Mouse (Mus musculus) thymus, postnatal 4 days (tissue): ENCODE data around the gene Cend1.
"Not testable (repeated sequence)": the region's sequence is repeated elsewhere in the genome, so short reads cannot be mapped to it uniquely, and the experiment has no call there.

Experiments used
- DNase-seq: peaks from one replicate; pipeline ENCODE4 v3.0.0; 2021

The Cend1 gene

DNA sequence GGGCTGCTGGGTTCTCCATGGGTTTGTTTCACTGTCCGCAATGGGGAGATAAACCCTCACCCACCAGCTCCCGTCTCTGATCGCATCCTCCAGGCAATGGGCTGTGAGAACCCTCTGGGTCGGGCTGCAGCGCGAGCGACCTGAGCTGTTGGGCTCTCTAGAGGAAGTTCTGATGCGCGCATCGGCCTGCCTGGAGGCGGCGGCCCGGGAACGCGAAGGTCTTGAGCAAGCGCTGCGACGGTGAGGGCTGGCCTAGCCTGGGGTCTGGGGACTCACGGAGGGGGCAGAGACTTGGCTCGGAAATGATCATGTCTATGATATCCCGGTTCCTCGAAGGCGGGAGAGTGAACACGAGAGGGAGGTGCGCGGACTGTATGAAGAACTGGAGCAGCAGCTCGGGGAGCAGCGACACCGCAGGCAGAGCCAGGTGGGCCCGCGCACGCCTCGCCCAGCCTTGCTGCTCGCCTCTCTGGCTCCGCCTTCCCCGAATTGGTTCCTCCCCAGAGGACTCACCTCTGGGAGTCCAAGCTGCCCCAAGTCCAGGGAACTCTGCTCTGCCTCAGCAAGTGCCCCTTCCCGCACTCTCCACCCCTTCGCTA, 35.4 kb upstream of the Cend1 start:
- peak; percentile 76 for DNase-seq

DNA sequence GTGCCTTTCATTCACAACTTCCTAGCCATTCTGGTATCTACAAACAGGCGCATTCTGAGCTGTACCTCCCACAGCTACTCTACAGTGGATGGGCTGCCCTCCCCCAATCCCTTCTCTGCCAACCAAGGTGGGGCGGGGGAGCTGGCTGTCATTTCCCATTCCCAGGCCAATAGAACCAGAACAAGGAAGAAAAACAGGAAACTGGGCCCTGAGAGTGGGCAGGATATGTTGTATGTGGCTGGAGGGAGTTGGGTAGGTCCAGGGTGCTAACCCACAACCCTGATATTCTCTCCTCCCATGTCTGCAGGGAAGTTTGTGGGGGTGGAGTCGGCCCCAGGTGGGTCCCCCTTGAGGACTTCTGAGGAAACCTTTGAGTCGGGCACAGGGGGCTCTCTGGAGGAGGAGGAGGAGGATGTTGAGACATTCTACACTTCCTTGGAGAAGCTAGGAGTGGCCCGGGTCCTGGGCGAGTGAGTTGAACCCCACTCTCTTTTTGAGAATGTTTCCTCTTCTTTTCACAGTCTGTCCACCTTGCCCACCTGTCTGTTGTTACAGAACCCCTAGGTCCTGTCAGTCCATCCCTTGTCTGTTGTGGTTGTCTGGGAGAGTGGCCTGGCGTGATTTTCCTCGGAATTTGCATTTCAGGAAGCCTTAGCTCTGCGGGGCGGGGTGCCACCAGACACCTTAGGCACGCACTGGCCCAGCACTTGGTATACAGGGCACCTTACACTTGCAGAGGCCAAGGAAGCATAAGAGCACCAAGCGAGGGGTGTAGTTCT, 34.7 kb upstream of the Cend1 start:
- no peak for DNase-seq

DNA sequence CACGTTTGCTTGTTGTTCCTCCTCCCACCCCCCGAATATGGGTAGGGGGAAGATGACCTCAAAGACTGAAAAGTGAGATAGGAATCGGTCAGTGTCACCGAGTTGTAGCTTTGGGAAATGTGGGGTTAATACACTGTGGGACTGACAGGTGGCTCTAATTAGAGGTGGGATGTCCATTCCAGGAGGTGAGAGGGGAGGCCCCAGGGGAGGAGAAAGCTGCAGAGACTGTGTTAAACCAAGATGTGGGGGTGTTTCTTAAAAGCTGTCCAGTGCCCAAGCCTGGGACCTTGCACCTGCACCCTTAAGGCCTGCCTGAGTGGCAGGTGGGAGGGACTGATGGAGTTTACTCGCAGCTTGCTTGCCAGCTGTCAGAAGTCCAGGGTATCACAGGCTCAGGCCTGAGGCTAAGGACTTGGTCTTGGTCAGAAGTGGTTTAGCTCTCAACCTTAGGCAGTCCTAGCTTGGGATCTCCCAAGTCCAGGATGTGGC, 33.1 kb upstream of the Cend1 start:
- no peak for DNase-seq

DNA sequence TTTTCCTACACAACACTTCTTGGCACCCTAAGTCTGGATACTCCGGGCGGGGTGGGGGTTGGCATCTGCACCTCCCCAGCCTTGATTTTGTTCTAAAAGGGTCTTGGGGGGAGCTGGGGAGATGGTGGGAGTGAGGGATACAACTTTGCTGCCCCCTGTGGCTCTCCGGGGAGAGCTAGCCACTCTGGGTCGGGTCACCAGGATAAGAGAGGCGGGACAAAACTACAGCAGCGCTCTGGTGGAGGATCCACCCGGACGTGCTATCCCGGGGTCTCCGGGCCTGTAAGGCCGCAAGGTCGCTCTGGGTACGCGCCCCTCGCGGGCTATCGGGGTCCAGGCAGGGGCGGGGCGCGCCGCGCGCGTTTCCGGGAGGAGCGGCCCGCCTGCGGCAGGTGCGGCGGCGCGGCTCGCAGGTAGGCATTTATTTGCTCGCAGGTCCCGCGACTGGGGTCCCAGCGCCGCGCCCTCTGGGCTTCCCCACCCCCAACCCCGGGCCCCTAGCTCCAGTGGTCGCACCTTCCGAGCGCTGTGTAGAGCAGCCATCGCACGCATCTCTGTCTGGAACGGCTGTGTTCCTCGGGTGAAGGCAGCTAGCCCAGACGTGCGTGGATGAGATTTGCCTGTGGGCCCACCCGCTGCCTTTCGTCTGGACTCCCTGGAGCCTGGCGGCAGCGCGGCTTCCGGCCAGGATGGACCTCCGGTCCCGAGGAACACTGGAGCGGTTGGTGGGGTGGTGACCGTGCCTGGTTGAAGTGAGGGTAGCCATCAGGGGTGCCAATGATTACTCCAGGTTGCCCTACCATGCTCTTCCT, 32.4 kb upstream of the Cend1 start:
- DNase-seq: peak; percentile 60

DNA sequence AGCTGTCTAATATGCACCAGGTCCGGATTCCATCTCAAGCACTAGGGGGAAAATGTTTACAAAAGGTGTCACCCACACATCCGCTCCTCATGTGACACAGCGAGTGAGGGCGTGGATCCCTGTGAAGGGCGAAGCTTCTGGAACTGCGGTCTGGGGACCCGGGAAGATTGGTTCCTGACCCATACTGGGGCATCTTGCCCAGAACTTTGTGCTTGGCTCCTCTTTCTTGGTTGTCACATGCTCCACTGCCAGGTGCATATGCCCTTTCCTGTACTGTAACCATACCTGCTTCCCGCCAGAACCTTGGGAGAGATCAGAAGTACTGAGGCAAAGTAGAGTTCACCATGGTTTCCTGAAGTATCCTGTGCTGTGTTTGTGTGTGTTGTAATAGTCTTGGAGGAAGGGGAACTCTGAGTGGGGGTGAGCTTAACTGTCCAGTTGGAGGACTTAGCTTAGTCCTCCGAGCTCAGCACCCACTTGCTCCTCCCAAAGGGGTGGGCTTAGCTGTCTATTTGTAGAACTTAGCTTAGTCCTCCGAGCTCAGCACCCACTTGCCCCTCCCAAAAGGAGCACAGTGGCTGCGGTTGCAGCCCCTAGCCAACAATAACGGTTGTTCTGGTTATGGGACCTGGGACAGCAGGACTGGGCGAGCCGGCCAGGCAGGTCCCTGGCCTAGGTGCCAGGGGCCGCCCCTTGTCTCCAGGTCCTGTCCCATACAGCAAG, 31.3 kb upstream of the Cend1 start, which contains the start of gene Cracr2b:
Gene Cracr2b (plus strand): TSS at position 704 of the 723 bp plus-strand sequence.
- DNase-seq: no peak

DNA sequence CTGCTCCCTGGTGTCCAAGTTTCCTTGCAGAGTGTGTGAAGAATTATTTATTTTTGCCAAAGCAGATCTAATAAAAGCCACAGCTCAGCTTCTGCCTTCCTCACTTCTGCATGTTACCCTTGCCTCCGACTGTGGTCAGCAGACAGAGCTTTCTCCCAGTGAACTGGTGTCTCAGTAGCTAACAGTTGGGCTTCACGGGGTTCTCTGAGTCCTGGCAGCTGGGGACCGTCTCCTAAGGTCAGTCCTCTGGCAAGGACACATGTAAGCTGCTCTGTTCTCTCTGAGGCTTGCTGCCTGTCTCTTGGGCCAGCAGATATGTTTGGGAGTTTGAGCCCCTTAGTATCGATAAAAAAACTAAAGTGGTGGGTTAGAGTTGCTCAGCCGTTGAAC, 30.7 kb upstream of the Cend1 start:
- no peak for DNase-seq

DNA sequence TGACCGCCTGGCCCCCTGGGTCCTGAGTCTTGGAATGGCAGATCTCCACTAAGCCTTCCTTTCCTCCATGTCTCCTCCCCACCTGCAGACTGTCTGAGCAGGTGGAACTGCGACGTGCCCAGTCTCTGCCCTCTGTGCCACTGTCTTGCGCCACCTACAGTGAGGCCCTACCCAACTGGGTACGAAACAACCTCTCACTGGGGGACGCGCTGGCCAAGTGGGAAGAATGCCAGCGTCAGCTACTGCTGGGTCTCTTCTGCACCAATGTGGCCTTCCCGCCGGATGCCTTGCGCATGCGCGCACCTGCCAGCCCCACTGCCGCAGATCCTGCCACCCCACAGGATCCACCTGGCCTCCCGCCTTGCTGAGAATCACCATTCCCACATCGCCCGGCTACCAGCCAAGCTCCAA, 30.0 kb upstream of the Cend1 start:
- DNase-seq: peak; percentile 18

DNA sequence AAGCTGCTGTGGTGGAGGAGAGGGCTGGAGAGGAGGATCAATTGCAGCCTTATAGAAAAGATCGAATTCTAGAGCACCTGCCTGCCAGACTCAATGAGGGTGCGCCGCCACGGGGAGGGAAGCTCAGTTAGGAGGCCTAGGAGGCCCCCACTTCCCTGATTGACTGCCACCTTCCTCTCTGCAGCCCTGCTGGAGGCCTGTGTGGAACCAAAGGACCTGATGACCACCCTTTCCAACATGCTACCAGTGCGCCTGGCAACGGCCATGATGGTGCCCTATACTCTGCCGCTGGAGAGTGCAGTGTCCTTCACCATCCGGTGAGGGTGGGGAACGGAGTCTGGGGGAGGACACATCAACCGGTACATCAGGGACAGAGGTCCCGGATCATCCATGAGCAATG, 29.4 kb upstream of the Cend1 start:
- no peak for DNase-seq

DNA sequence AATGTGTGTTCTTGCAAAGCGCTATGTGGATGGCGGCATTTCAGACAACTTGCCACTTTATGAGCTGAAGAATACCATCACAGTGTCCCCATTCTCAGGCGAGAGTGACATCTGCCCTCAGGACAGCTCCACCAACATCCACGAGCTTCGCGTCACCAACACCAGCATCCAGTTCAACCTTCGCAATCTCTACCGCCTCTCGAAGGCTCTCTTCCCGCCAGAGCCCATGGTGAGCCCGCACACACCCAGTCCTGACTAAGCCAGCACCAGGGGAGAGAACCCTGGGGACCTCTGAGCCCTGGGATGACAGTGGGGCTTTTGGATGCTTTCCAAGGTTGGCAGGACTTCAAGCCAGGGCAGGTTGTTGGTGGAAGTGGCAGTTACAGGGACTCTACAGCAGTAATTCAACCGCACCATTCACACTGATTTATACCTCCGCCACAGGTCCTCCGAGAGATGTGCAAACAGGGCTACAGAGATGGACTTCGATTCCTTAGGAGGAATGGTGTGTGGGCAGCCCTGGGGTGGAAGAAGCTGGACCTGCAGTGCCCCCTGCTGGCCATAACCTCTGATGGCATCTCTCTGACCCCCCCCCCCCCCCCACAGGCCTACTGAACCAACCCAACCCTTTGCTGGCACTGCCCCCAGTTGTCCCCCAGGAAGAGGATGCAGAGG, 28.8 kb upstream of the Cend1 start:
- peak; percentile 81 for DNase-seq

DNA sequence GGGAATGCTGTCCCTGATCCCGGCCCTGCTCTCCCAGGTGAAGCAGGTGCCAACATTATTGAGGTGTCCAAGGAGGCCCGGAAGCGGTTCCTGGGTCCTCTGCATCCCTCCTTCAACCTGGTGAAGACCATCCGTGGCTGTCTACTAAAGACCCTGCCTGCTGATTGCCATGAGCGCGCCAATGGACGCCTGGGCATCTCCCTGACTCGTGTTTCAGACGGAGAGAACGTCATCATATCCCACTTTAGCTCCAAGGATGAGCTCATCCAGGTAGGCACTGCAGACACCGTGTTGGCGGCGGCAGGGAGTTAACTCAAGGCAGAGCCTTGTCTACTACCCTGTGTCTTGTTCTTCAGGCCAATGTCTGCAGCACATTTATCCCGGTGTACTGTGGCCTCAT, 27.9 kb upstream of the Cend1 start:
- peak; percentile 11 for DNase-seq

DNA sequence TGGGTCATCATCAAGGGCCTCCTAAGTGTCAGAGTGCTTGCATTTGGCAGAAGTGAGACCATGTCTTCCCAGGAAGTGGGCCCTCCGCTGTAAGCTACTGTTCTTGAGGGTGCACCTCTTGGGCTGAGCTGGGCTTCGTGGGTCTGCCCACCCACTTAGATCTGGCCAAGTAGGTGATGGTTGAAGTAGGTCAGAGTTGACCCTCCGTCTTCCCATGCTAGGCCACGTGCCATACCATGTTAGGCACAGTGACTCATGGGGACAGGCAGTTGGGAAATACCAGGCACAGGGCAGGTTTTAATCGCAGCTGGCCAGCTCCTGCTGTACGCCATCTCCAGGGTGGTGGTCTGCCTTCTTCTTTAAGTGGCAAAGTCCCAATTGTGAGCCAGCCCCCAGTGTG, 27.4 kb upstream of the Cend1 start:
- DNase-seq: peak; percentile 9

DNA sequence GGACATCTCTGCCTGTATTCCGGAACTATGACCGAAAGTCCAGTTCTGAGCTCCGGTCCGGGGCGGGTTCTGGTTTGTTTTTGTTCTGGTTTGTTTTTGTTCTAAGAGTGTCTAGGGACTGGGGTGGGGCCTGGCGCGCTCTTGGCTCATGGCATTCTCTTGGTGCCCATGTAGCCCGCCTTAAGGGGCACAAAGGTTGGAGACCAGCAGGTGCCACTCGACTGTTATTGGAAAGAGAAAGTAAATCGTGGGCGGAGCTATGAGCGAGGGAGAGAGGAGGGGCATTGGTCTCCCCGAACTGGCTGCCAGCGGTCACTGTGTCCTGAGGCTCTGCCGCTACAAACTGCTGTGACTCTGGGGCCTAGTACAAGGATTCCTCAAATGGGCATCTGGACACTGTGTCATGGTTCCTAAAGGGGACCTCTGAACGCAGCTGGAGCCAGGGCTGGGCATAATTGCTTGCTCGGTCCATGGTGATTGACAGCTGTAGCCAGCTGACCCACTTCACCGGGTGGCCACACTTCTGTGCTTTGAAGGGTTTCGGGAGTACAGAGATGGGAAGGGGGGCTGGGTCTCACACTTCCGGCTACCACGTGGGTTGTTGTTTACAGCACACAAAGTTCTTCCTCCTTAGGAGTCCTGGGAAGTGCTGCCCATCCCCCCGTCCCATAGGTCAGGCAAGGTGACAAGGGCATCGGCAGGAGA, 26.5 kb upstream of the Cend1 start:
- peak; percentile 60 for DNase-seq

DNA sequence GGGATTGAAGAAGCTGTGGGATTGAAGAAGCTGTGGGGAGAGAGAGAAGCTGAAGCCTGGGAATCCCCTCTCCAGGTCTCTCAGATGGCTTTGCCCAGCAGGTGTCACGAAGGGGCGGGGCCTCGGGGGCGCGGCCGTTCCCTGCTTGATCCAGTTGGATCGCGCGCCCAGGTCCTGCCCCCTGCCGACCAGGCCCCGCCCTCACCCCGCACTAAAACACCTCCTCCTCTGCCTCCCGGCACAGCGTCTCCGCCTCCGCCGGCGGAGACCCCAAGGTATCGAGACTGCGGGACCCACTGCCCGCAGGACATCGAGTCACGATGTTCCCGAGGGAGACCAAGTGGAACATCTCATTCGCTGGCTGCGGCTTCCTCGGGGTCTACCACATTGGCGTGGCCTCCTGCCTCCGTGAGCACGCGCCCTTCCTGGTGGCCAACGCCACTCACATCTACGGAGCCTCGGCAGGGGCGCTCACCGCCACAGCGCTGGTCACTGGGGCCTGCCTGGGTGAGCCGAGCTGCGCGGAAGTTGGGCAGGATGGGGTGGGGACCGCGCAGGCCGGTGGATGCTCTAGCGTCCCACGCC, 25.8 kb upstream of the Cend1 start, which contains the start of gene Pnpla2:
Gene Pnpla2 (plus strand): TSS at position 232 of the 585 bp plus-strand sequence.
- peak; percentile 99 for DNase-seq

DNA sequence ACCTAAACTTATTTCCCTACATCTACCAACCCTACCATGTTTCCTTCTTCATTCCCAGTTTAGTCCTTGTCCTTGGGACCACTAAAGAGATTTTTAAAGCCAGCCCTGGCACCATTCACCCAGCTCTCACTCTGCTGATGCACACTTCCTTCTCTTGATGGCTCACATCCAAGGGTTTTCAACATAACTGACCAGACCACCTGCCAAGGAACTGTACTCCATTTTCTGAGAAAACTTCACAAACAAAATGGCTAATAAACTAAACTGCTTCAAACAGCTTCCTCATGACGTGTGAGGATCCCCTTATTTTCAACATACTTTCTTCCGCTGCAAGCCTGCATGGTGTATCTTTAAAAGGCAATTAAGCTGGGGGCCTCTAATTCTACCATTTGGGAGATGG, 24.3 kb upstream of the Cend1 start:
- no peak for DNase-seq

DNA sequence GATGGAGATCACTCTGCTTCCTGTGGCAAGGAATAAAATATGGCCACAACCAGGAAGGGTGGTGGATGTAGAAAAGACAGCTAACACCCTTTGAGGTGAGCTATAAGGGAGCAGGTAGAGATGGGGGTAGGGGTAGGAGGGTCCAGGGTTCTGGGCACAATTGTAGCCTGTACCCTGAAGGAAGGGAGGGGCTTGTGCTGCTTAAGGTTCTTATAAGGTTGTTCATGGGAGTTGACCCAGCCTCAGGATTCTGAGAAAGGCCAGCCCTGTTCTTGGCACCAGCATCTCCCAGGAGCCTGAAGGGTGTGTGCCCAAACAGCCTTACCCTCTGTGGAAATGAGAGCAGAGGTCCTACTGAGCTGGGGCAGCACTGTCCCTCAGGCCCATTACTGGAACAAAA, 22.6 kb upstream of the Cend1 start:
- no peak for DNase-seq

DNA sequence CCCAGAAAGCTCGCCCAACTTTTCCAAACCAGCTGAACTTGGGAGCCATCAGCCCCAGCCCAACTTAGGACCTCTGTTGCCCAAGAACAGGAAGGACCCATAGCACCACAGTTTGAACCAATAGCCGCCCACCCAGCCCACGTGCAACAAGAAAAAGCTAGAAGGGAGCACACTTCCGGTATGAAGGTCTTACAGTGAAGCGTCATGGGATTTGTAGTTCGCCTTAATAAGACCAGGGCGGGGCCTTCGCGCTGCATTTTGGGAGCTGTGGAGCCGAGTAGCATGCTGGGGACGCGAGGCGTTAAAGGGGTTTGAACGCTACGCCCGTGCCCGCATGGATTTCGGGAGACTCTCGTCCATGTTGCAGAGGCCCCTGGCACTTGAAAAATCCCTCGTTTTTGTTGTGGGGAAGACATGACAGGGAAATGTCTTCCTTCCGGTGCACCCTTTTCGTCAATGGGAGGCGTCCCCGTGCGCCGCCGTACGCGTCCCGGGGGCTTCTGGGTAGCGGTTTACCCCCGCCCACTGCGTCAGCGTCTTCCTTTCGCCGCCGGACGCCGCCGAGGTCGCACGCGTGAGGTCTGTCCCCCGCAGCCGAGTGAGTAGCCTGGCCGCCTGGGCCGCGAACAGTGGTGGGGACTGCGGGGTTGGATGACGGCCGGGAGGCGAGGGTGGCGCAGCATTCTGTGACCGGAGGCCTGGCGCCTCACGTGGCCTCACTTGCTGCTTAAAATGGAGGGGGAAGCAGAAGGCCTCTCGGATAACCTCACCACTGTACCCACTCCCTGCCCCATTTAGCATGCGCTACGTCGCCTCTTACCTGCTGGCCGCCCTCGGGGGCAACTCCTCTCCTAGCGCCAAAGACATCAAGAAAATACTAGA, 18.1 kb upstream of the Cend1 start, which contains the start of gene Rplp2:
Gene Rplp2 (plus strand): TSS at position 261 of the 882 bp plus-strand sequence.
- peak; percentile 92 for DNase-seq

DNA sequence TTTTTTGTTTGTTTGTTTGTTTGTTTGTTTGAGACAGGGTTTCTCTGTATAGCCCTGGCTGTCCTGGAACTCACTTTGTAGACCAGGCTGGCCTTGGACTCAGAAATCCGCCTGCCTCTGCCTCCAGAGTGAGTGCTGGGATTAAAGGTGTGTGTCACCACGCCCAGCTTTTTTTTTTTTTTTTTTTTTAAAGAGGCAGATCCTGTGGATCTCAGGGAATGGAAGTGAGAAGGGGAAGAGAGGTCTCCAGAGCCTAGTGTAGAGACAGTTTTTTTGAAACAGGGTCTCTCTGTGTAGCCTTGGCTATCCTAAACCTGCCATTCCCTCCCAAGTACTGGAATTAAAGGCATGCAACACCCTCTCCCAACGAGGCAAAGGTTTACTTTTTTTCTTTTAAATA, 17.1 kb upstream of the Cend1 start:
- not testable (repeated sequence) for DNase-seq

DNA sequence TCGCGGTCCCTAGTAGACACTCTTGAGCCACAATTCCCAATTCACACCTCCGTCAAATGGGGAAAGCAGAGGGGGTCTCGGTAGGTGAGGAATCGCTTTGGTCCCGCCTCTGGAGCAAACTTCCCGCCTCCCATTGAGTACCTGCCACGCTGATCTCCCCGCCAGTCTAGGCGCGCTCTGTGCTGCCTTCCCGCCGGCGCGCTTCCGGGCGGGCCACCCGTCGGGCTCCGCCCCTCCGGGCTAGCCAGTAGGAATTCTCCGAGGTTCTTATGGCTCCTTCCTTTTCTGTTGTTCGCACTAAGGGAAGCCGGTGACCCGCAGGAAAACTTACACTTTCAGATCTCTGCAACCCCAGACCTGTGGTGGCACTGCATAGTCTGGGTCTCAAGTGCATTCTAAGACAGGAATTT, 14.5 kb upstream of the Cend1 start, which contains the start of gene Pidd1:
Gene Pidd1 (minus strand): TSS at position 198 of the 410 bp plus-strand sequence.
- DNase-seq: peak; percentile 74

DNA sequence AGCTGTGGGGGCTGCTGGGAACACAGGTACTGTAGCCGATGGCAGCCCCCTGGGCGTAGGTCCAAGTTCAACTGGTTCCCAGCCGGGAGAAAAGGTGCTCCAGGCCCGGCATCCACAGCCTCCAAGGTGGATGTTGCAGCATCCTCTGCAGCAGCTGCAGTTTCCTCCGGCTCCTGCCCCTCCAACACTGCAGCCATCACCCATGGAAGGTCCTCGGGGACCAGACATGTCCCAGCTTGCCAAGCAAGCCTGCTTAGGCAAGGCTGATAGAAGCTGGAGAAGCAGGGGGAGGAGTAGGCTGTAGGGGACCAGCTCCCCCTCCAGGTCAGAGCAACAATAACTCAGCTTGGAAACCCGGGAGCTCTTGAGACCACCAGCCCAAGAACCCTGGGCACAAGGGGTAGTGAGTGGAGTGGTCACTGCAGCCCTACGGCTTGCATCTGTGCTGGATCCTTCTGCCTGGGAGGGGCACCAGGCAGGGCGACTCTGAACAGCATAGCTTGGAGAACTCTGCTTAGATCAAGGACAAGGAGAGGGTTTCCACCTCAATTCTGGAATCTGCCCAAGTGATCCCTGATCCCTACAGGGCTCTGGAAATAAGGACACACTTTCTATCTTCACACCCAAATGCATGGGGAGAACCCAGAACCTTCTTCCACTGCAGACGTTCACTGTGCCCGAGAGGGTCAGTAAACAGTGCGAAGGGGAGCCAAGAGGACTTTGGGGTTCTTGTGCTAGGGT, 14.0 kb upstream of the Cend1 start:
- peak; percentile 51 for DNase-seq
